ENCODE assay signal across 11 mouse cellular contexts in genomic region chr5:147959088-147959487, GRCm38 (mm10). TPM values are rescaled to one million over a fixed set of nuclear protein-coding genes. Genes with fewer than 3 reads are reported as not detected.
DNase-seq lines count a peak whose midpoint lies in the region; ATAC-seq and TF ChIP-seq lines count a peak whose summit lies in the region.
"Had no signal": no experiment of that assay in that cellular context is flagged by ENCODE, and none has a peak within 500 bp of the region (broad histone marks: within the 10 kb centered on the region; RNA-seq: fewer than 3 reads in every experiment).

No protein-coding gene starts in this region.

- no peak overlapping the region for H3K27ac ChIP-seq in forebrain, embryonic 13.5 days
- H3K27ac ChIP-seq in forebrain, embryonic 12.5 days = no peak overlapping the region
- H3K27ac ChIP-seq in hindbrain, embryonic 16.5 days (ENCODE audit: low read depth, low read length) = no peak overlapping the region
- H3K27ac ChIP-seq in thymus, adult 2 months (ENCODE audit: control insufficient read depth, insufficient read depth, low read length) = no peak overlapping the region

- no peaks in the 10 kb centered on the region for H3K9me3 ChIP-seq in forebrain, embryonic 13.5 days (replicated peaks)
- no peaks in the 10 kb centered on the region for H3K9me3 ChIP-seq in forebrain, embryonic 12.5 days
- no peaks in the 10 kb centered on the region for H3K9me3 ChIP-seq in hindbrain, embryonic 16.5 days (ENCODE audit: control insufficient read depth, low read length)
- H3K9me3 ChIP-seq: lung, embryonic 15.5 days had no signal

- peaks cover 26% of the 10 kb centered on the region for H3K4me1 ChIP-seq in forebrain, embryonic 13.5 days
- H3K4me1 ChIP-seq in forebrain, embryonic 12.5 days = peaks cover 16% of the 10 kb centered on the region; the same call in 1 of the 2 replicates
- peaks cover 4% of the 10 kb centered on the region for H3K4me1 ChIP-seq in hindbrain, embryonic 16.5 days (ENCODE audit: control insufficient read depth, insufficient read depth, low read depth, low read length)
- H3K4me1 ChIP-seq in thymus, adult 2 months (replicated peaks; ENCODE audit: control insufficient read depth, insufficient read depth, low read length) = no peaks in the 10 kb centered on the region

- peaks cover 29% of the 10 kb centered on the region for H3K27me3 ChIP-seq in forebrain, embryonic 13.5 days
- H3K27me3 ChIP-seq in forebrain, embryonic 12.5 days = peaks cover 30% of the 10 kb centered on the region
- H3K27me3 ChIP-seq in hindbrain, embryonic 16.5 days (replicated peaks; ENCODE audit: control insufficient read depth, insufficient read depth, low read length) = no peaks in the 10 kb centered on the region; the same call in 1 of the 2 replicates
- peaks cover 5% of the 10 kb centered on the region; the same call in 1 of the 2 replicates for H3K27me3 ChIP-seq in thymus, adult 2 months (ENCODE audit: control insufficient read depth, insufficient read depth, low read length)

- H3K36me3 ChIP-seq in forebrain, embryonic 13.5 days (ENCODE audit: poor library complexity, severe bottlenecking) = no peaks in the 10 kb centered on the region
- H3K36me3 ChIP-seq in forebrain, embryonic 12.5 days (replicated peaks) = no peaks in the 10 kb centered on the region
- no peaks in the 10 kb centered on the region for H3K36me3 ChIP-seq in hindbrain, embryonic 16.5 days (ENCODE audit: control insufficient read depth, insufficient read depth, low read length)
- no peaks in the 10 kb centered on the region for H3K36me3 ChIP-seq in thymus, adult 2 months (ENCODE audit: control insufficient read depth, insufficient read depth, low read length)
- H3K36me3 ChIP-seq: lung, embryonic 15.5 days had no signal

- peak; percentile 61 for DNase-seq in left cerebral cortex, adult 11 months (ENCODE audit: low spot score)
- DNase-seq in left cerebral cortex, postnatal 10 days (ENCODE audit: extremely low spot score in 1 of 2, low spot score in 2 of 2) = no peak
- peak; percentile 44 to 58 for DNase-seq in right cerebral cortex, postnatal 10 days (ENCODE audit: low spot score in 2 of 2)
- DNase-seq in thymus, adult 2 months = no peak
- no peak for DNase-seq in adrenal gland, adult 2 months
- DNase-seq: adrenal gland, postnatal 36 days; gastrocnemius, postnatal 36 days had no signal

- WGBS in forebrain, embryonic 13.5 days = 24% methylated on average over 5 of the region's 5 CpGs
- 35% methylated on average over 5 of the region's 5 CpGs for WGBS in forebrain, embryonic 12.5 days
- 26% methylated on average over 5 of the region's 5 CpGs for WGBS in hindbrain, embryonic 16.5 days
- WGBS in thymus, adult 2 months = 11% methylated on average over 5 of the region's 5 CpGs

- no peak overlapping the region for H3K9ac ChIP-seq in forebrain, embryonic 13.5 days
- H3K9ac ChIP-seq in forebrain, embryonic 12.5 days = no peak overlapping the region
- no peak overlapping the region for H3K9ac ChIP-seq in hindbrain, embryonic 16.5 days (ENCODE audit: low read depth, low read length)
- H3K9ac ChIP-seq: lung, embryonic 15.5 days had no signal

- no peak for TF ChIP-seq CTCF in thymus, adult 2 months (IDR thresholded peaks at IDR 0.05; ENCODE audit: borderline replicate concordance, control insufficient read depth, extremely low read depth, insufficient read depth, low read length, poor library complexity)

- ATAC-seq in forebrain, embryonic 13.5 days = no peak
- ATAC-seq in forebrain, embryonic 12.5 days (ENCODE audit: low FRiP score) = no peak
- no peak for ATAC-seq in hindbrain, embryonic 16.5 days

- intact Hi-C loops in left cerebral cortex, postnatal 10 days (cut with DNase I) = loop anchor here (5.0 kb wide), 1 partner anchor 283 kb away; no protein-coding TSS in a partner anchor

- H3K4me3 ChIP-seq in forebrain, embryonic 13.5 days = no peak overlapping the region
- no peak overlapping the region for H3K4me3 ChIP-seq in forebrain, embryonic 12.5 days (replicated peaks)
- H3K4me3 ChIP-seq in hindbrain, embryonic 16.5 days (ENCODE audit: low read length) = peak overlapping the region; percentile 64
- H3K4me3 ChIP-seq in thymus, adult 2 months (ENCODE audit: control insufficient read depth, insufficient read depth, low read length) = no peak overlapping the region

- no peak for TF ChIP-seq POLR2A in thymus, adult 2 months (IDR thresholded peaks at IDR 0.05; ENCODE audit: control insufficient read depth, extremely low read depth, insufficient read depth, low read length, poor library complexity)

- H3K4me2 ChIP-seq in forebrain, embryonic 13.5 days = peak overlapping the region; percentile 99; the same call in 1 of the 2 replicates
- no peak overlapping the region for H3K4me2 ChIP-seq in forebrain, embryonic 12.5 days
- peak overlapping the region; percentile 62 for H3K4me2 ChIP-seq in hindbrain, embryonic 16.5 days (ENCODE audit: low read length)

RNA-seq across cellular contexts. Expression of gene Mtus2, which starts 2.0 kb away (rescaled TPM):
- 13.7 and 13.9 TPM in 2 replicates for polyA plus RNA-seq in forebrain, embryonic 13.5 days (2015; fragmentation: Nextera tagmentation; extraction: Ambion mirVana)
- polyA plus RNA-seq in forebrain, embryonic 12.5 days (2016; fragmentation: Nextera tagmentation; extraction: Ambion mirVana) = 11.4 and 14.4 TPM in 2 replicates
- total RNA-seq in left cerebral cortex, postnatal 10 days (2021) = 10 to 100 TPM; 43.2 to 44.3 TPM
- 34.8 and 39.4 TPM in 2 replicates for polyA plus RNA-seq in hindbrain, embryonic 16.5 days (2015; fragmentation: Nextera tagmentation; extraction: Ambion mirVana)
- polyA plus RNA-seq in thymus, adult 2 months (2012; rRNA removed) = 3.6 and 8.7 TPM in 2 replicates
- total RNA-seq in adrenal gland, adult 2 months (2021) = 1 to 10 TPM; 2.7 to 3.6 TPM
- polyA plus RNA-seq in adrenal gland, adult 2 months (2012; rRNA removed) = 5.9 and 7.7 TPM in 2 replicates

Comparison
In these comparisons a context has a peak if more than half of its experiments do, and no peak if none do; other contexts are left out.
1. DNase-seq: peak in left cerebral cortex, adult 11 months (single experiment) and right cerebral cortex, postnatal 10 days (2 of 2); none in left cerebral cortex, postnatal 10 days (0 of 2), thymus, adult 2 months (single experiment) and adrenal gland, adult 2 months (single experiment).